Mouse (Mus musculus) kidney, adult 11 months (tissue): ENCODE results near the gene Rnf26.
"Not testable (repeated sequence)": the region's sequence is repeated elsewhere in the genome, so short reads cannot be mapped to it uniquely, and the experiment has no call there.

Experiments used
- DNase-seq: peaks from one replicate; pipeline ENCODE4 v3.0.0; 2022

Rnf26 gene

DNA sequence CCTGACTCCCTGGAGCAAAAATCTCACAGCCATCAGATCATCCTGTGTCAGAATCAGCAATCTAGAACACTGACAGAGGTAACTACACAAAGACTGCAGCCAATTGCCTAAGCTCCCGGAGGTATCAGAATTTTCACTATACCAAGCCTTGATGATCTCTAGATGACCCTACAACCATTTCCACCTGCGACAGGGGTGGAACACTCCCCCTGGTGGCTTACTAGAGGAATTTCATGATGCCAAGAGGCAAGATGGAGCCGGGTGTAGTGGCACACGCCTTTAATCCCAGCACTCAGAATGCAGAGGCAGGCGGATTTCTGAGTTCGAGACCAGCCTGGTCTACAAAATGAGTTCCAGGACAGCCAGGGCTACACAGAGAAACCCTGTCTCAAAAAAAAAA, 11.0 kb upstream of the Rnf26 start:
- no peak for DNase-seq

DNA sequence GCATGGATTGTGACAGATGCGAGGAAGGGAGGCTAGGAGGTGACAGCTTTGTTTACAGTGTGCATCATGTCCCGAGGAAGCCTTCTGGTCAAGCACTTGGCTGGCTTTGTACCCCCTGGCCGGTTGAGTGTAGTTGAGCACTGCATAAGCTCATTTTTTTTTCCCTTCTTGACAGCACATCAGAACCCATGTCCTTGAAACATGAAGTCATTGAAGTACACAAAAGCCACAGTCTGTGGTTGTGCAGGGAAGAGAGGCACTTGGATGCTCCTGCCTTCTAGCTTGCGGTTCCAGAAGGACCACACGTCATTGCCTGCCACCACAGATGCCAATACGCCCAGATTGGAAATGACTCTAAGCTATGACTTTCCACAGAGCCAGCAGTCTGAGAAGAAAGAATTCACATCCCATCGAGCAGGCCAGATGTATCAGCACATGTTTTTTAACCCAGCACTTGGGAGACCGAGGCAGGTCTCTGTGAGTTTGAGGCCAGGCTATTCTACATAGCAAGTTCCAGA, 6.7 kb upstream of the Rnf26 start:
- no peak for DNase-seq

DNA sequence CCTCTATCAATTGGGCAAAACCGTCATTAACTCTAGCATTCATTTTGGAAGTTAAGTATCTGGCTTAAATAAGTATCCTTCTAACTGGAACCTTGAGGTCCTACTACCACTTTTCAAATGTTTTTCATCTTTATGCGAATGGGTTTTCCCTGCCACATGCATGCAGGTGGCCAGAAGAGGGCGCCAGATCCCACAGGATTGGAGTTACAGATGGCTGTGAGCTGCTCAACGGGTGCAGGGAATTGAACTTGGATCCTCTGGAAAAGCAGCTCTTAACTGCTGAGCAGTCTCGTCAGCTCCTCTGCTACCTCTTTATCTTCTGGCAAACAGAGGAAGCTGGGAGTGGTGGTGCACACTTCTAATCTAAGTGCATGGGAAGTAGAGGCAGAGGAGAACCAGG, 5.7 kb upstream of the Rnf26 start:
- no peak for DNase-seq

DNA sequence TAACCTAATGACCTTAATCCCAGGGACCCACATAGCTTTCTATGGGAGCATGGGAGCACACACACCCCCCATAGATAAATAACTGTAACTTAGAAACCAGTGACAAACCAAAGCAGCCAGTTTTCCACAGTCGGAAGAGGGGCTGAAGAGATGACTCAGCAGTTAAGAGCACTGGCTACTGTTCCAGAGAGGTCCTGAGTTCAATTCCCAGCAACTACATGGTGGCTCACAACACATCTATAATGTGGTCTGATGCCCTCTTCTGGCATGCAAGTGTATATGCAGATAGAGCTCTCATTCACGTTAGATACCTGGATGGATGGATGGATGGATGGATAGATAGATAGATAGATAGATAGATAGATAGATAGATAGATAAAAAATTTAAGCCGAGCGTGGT, 2.9 kb upstream of the Rnf26 start:
- no peak for DNase-seq

DNA sequence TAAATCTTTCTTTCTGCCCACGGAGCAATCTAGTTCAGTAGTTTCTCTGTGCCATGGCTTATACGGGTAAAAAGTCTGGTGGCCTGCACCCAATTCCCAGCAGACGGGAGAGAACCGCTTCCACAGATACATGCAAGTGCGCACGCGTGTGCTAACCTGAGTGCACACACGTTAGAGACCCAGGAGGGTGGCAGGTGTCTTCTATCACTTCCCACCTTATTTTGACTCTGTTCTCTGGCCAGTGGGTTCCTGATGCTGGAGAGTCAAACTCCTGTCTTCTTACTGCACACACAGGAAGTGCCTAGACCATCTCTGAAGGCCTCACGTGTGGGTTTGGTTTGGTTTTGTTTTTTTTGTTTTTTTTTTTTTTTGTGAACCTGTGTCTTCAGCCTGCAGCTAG, 2.3 kb upstream of the Rnf26 start:
- no peak for DNase-seq

DNA sequence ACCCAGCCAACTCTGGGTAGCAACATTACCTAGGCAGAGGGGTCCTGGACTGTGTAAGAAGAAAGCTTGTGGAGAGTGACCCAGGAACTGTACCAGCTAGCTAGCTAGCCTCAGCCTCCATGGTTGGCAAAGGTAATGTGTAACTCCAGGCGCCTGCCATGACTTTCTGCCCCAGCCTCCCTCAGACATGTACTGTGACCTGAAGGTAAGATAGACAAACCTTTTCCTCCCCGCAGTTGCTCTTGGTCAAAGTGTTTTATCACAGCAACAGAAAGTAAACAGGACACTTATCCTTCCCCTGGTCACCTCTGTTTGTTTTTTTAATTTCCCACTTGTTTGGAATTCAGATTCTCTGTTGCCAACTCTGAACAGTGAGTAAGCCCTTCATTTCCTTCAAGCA, 1.1 kb upstream of the Rnf26 start:
- no peak for DNase-seq

DNA sequence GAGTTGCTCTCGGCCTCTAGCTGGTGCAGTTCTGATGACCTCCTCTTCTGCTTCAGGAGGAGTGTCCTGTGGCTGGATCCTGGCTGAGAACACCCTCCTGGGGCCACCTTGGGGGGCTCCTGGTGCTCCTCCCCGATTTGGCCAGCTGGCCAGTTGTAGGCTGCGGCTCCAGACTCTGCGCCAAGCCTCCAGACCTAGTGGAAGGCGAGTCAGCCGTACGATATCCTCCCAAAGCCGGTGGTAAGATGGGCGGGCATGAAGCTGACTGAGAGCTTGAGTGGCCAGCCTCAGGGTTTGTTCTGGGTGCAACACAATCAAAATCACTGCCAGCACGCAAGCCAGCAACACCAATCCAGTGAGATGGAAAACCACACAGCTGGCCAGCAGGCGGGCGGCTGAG, 1.4 kb downstream of the Rnf26 start:
- DNase-seq, result not testable (repeated sequence)

DNA sequence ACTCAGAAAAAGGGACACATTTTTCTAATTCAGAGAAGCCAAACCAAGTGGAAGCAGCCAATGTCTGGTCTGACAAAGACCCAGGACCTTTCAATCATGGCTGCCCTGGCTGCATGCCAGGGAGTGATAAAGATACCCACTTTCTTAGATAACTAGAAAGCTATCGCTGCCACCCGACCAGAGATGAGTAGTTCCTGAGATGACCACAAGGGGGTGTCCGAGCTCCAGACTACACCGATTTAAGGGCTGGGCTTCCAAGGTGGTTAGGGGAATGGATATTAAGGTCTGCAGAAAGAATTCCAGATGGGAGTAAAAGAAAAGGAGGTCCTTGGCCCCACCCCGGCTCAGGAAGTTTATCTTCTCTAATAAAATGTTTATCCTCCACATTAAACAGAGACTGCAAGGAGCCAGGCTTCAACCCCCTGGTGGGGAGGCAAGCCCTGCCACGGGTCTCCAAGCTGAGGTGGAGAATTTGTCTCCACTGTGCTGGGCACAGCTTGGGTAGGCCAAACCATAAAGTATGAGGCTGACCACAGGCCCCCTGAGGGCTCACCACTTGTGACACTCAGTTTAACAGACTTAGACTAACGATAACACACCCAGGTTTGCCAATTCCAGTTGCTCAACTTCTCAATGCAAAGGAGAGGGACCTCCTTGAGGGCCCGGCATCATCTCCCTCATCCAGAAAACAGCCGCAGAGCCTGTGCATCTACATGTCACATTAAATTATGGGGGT, 3.8 kb downstream of the Rnf26 start:
- DNase-seq, result peak; percentile 67

DNA sequence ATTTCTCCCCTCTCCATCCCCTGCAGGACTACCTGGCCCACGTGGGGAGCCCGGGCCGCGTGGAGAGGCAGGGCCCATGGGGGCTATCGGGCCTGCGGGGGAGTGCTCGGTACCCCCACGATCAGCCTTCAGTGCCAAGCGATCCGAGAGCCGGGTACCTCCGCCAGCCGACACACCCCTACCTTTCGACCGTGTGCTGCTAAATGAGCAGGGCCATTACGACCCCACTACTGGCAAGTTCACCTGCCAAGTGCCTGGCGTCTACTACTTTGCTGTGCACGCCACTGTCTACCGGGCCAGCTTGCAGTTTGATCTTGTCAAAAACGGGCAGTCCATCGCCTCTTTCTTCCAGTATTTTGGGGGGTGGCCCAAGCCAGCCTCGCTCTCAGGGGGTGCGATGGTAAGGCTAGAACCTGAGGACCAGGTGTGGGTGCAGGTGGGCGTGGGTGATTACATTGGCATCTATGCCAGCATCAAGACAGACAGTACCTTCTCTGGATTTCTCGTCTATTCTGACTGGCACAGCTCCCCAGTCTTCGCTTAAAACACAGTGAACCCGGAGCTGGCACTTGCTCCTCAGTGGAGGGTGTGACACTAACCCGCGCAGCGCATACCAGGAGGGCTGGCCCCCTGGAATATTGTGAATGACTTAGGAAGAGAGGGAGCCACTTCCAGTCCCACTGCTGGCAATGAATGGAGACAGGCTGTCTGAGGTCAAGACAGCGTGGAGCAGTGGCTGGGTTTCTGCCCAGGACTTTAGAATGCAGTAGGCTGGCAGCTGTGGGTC, 4.9 kb downstream of the Rnf26 start:
- DNase-seq, result no peak

DNA sequence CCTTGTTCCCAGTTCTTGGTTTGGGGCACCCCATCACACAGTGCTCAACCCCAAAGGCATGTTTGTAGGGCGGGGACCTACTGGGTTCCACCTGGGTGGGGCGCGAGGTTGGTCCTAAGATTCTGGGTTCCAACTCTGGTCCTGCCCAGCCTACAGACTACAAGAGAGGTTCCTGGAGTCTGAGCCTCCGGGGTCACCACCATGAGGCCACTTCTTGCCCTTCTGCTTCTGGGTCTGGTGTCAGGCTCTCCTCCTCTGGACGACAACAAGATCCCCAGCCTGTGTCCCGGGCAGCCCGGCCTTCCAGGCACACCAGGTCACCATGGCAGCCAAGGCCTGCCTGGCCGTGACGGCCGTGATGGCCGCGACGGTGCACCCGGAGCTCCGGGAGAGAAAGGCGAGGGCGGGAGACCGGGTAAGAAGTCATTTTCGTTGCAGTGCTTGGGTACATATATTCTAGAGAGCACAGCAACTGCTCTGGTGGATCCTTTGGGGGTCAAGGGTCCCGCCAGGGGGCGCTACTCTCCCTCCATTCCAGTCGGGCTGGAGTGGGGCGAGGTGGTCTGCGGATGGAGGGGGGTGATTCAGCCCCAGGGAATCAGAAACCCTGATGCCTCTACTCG, 5.6 kb downstream of the Rnf26 start:
- no peak for DNase-seq

DNA sequence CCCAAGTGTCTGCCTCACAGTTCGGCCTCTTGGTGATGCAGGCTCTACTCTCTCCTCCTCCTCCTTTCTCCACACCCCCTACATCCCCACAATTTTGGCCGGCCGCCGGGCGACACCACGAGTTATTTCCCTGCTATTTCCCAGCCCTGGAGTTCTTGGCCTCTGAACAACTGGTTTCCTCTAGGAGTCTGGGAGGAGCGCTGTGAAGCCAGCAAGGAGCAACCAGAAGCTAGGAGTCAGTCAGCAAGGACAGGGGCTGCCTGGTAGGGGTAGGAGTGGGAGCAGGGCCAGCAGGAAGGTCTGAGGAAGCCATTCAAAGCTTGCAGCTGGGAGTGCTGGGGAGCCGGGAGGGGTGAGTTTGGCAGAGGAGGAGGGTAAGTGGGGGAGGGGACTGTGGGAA, 6.2 kb downstream of the Rnf26 start, which contains the start of gene C1qtnf5:
Gene C1qtnf5 (plus strand): TSS at position 136 of the 400 bp plus-strand sequence.
- peak; percentile 81 for DNase-seq

DNA sequence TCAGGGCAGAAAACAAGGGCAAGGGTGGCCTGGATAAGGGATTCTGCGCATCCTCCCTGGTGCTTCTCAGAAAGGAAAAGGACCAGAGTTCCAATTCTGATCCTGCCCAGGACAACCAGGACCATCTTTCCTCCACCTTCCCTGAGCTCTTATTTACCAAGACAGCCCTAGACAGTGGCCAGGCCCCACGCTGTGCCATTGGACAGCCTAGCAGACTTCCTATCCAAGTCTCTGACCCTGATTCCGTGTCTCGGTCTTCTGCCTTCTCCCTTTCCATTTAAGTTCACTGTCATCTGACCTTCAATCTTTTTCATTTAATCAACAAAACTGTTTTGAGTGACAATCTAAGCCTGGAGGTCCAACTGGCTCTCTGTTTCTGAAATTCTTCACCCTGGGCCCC, 6.7 kb downstream of the Rnf26 start:
- DNase-seq, result no peak

DNA sequence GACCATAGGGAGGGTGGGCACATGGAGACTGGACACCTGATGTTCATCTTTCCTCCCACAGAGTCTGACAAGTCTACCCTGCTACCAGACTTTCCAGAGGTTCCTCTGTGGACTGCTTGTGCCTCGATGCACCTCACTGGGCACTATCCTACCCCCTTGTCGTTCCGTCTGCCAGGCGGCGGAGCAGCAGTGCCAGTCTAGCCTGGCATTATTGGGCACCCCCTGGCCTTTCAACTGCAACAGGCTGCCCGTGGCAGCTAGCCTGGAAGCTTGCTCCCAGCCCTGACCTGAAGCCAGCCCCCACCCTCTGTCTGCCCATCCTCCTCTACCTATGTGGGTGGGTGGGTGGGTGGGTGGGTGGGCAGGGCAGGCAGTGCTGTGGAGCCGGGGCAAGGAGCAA, 7.1 kb downstream of the Rnf26 start:
- DNase-seq, result no peak

DNA sequence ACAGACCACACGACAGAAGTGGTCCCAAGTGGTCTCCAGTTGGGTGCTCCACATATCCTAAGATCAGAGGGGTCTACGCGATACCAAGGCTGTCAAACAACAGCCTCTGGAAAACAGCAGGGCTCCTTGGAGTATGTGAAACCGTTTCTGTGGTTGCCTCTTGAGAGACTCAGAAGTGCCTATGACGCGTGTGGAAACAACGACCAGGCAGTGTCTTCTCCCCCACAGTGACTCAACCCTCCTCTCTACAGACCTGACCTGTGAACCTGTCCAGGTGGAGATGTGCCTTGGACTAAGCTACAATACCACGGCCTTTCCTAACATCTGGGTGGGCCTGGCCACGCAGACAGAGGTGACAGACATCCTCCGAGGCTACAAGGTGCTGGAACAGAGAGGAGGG, 7.5 kb downstream of the Rnf26 start:
- no peak for DNase-seq

DNA sequence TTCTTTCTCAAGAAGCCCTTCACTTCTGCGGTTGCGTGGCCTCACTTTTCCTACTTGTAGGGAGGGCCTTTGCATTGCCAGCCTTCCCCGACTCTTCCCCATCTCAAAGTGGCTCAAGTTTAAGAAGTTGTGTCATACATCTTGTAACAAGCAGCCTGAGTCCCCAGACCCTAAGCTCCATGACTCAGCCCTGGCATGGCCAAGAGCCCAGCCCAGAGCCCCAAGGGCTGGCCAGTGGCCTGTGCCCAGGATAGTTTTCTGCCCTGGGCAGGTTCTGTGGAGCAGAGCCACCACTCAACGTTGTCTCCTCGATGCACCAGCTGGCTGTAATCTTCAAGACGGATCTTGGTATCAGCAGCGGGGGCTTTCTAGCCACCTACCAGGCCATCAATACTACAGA, 8.4 kb downstream of the Rnf26 start:
- DNase-seq, result no peak

DNA sequence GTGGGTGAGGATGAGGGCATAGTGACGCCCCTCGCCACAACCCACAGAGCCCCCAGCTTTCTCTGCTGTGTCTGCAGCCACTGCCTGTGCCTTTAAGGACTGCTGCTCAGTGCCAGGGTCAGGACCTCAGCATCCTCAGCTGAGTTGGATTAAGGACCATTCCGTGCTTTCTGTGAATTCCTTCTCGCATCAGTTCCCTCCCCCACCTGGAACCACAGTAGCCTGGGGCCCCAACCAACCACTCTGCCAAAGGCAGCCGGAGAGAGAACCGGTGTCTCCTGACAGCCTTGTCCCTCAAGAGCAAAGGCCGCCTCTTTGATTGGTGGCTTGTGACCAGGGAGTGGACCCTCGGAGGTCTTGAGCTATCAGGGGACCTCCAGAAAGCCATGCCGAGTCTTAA, 11.8 kb downstream of the Rnf26 start, which contains the start of gene Mfrp:
Gene Mfrp (plus strand): TSS at position 240 of the 400 bp plus-strand sequence.
- no peak for DNase-seq

DNA sequence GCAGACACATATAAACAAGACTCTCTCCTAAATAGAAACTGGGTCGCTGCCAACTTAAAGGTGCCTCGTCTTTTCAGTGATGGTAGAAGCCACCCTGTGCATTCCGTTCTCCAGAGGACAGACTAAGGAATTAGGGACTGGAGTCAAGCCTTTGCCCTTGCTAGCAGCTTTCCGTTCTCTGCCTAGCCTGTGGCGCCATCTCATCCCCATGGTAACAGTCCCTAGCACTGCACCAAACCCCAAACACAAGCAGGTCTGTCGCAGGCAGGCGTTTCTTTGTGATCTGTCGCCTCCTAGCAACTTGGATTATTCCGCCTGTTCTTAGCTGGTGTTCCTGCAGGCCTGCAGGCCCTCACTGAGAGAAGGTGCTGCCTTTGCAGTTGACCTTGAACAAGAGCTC, 16.8 kb downstream of the Rnf26 start:
- DNase-seq, result peak; percentile 67

DNA sequence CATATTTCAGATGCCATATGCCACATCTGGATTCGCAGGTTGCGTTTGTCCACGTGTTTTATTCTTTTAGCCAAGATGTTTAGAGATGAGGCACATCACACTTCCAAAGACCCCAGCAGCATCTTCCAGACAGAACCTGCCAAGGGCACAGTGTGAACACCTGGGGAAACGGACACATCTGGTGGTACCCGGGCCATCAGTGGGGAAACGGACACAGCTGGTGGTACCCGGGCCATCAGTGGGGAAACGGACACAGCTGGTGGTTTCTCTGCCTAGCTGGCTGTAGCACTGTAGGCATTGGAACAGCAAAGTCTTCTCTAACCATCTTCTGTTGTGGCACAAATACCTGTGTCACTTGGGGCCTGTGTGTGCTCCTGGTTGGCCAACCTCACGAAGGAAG, 17.5 kb downstream of the Rnf26 start:
- DNase-seq, result no peak

DNA sequence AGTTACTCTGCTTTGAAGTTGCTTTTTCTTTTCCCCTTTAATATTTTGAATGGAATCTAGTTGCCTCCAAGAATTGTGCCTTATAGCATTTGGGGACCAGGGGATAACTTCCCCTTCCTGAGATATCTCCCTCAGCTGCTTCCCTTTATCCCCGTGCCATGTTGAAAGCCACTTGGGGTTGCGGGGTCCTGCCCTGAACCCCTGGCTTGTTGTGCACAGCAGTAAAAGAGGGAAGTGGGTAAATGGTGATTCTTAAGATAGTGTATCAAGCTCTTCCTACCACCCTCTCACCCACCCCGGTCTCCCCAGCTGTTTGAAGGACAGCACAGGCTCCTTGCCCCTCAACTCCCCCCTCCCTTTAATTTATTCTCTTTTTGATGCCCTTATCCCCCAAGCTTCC, 18.6 kb downstream of the Rnf26 start:
- DNase-seq, result no peak

DNA sequence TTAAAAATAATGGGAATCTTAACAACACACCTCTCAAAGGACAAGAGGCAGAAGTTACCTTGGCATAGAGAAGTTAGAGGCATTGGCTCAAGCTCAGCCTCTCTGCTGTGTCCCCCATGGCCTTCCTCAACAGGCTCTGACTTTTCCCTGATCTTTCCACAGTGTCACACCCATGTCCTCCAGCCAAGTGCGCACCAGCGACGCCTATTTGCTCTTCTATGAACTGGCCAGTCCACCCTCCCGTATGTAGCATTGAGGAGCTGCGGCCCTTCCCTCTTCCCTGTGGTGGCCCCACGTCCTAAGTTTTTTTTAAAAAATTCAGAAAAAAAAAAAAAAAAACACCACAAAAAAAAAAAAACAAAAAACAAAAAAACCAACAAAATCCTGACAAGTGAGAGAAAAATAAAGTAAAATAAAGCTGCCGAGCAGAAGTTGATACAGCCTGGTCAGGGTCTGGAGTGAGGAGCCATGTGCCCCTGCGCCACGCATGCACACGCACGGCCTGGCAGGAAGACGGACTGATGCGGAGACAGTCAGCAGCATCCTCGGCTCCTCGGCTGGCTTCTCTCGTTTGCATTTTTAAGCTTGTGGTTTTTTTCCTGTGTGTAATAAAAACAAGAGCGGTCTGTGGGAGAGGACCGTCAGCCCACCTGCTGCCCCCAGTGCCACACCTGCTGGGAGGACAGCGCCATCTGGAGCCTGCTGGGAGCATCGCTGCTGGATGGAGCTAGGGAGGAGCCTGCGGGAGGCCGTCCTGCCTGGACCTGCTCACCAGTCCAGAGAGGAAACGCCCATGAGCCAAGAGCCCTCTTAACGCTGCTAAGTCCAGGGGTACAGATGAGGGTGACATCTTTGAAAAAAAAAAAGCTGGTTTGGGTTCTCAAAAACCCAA, 19.5 kb downstream of the Rnf26 start:
- DNase-seq, result peak; percentile 81

DNA sequence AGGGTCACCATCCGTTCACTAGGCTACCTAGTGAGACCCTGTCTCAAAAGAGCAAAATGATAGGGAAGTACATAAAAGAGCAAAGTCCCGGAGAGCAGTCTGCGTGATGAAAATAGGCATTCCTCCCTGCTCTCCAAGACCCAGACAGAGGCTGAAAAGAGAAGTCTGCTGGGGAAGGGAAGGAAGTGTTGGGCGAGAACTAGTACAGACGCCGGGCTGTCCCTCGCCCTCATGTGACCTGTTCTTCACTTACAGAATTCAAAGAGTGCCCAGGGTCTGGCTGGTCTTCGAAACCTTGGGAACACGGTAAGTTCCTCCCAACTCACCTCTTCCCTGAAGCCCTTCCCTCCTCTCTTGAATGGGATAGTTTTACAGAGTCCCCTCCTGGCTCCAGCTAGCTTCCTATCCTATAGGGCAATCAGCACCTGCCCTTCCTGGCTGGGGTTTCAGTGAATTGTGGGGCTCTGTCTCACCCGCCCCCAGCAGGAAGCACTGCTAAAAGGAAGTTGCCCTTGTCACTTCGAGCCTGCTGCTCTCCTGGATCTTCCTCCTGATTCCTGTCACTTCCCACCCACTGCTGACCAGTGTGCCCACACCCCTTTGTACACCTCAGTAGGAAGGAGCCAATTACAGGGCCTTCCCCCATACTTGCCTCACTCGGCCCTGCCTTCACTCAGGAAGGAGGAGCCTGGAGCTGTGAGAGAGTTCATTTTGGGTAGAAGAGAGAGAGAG, 24.3 kb downstream of the Rnf26 start:
- DNase-seq, result no peak
